Mouse (Mus musculus): ENCODE data around the gene Gm20388. TPM values are rescaled to one million over a fixed set of nuclear protein-coding genes. Genes with fewer than 3 reads are reported as not detected.

Gm20388 gene
- polyA plus RNA-seq, 1 experiment from 2014 or later = 5.5 TPM

GRCm38 (mm10) chr8:122969964-122970620, 3059.5 kb downstream of the Gm20388 start:
- no peak overlapping the region for H3K27ac ChIP-seq
- no peak for DNase-seq (ENCODE audit: extremely low spot score, low spot score)
- no peak overlapping the region for H3K4me3 ChIP-seq
- H3K36me3 ChIP-seq (replicated peaks) = peaks cover 81% of the 10 kb centered on the region
- H3K9me3 ChIP-seq = no peaks in the 10 kb centered on the region
- H3K27me3 ChIP-seq (ENCODE audit: poor library complexity, severe bottlenecking) = no peaks in the 10 kb centered on the region
- H3K4me1 ChIP-seq = no peaks in the 10 kb centered on the region
- 94% methylated on average over 3 of the region's 3 CpGs for WGBS

- Histone ChIP-seq H3K9me3 (no peaks in the 10 kb centered on the region), H3K27ac (no peak overlapping the region), H3K36me3 (replicated peaks) (peaks cover 43% of the 10 kb centered on the region), H3K4me1 (no peaks in the 10 kb centered on the region), H3K4me3 (no peak overlapping the region), H3K27me3 (ENCODE audit: poor library complexity, severe bottlenecking) (no peaks in the 10 kb centered on the region)
- DNase-seq (ENCODE audit: extremely low spot score, low spot score) = no peak
- whole genome bisulfite sequencing = 97% methylated on average over 4 of the region's 4 CpGs
Observed at GRCm38 (mm10) chr8:122976046-122976445, 3065.4 kb downstream of the Gm20388 start.

- Histone ChIP-seq H3K36me3 (replicated peaks) (peaks cover 11% of the 10 kb centered on the region), H3K27me3 (ENCODE audit: poor library complexity, severe bottlenecking) (no peaks in the 10 kb centered on the region), H3K9me3 (no peaks in the 10 kb centered on the region), H3K4me3 (no peak overlapping the region), H3K4me1 (no peaks in the 10 kb centered on the region), H3K27ac (no peak overlapping the region)
- no peak for DNase-seq (ENCODE audit: extremely low spot score, low spot score)
- 90% methylated on average over 3 of the region's 3 CpGs for WGBS
Observed at GRCm38 (mm10) chr8:122979424-122979823, 3068.8 kb downstream of the Gm20388 start.

GRCm38 (mm10) chr8:122979865-122980509, 3069.3 kb downstream of the Gm20388 start:
- Histone ChIP-seq H3K4me1 (no peaks in the 10 kb centered on the region), H3K4me3 (no peak overlapping the region), H3K36me3 (replicated peaks) (peaks cover 7% of the 10 kb centered on the region; the same call in 1 of the 2 replicates), H3K27ac (no peak overlapping the region), H3K9me3 (no peaks in the 10 kb centered on the region), H3K27me3 (ENCODE audit: poor library complexity, severe bottlenecking) (no peaks in the 10 kb centered on the region)
- 90% methylated on average over 10 of the region's 10 CpGs for WGBS
- DNase-seq (ENCODE audit: extremely low spot score, low spot score) = no peak

- H3K27ac ChIP-seq = no peak overlapping the region
Observed at GRCm38 (mm10) chr8:122981646-122982045, 3071.0 kb downstream of the Gm20388 start.

GRCm38 (mm10) chr8:122983178-122983942, 3072.7 kb downstream of the Gm20388 start:
- Histone ChIP-seq H3K4me3 (no peak overlapping the region), H3K27me3 (ENCODE audit: poor library complexity, severe bottlenecking) (no peaks in the 10 kb centered on the region), H3K4me1 (peaks cover 4% of the 10 kb centered on the region), H3K36me3 (replicated peaks) (peaks cover 7% of the 10 kb centered on the region; the same call in 1 of the 2 replicates), H3K27ac (no peak overlapping the region), H3K9me3 (no peaks in the 10 kb centered on the region)
- no peak for DNase-seq (ENCODE audit: extremely low spot score, low spot score)
- WGBS = 94% methylated on average over 19 of the region's 19 CpGs

More at GRCm38 (mm10) chr8:122981646-122982045, 3071.0 kb downstream of the Gm20388 start:
- H3K27me3 ChIP-seq (ENCODE audit: poor library complexity, severe bottlenecking) = no peaks in the 10 kb centered on the region
- H3K36me3 ChIP-seq (replicated peaks) = peaks cover 7% of the 10 kb centered on the region; the same call in 1 of the 2 replicates
- H3K4me3 ChIP-seq = no peak overlapping the region
- WGBS = 90% methylated on average over 5 of the region's 5 CpGs
- H3K4me1 ChIP-seq = no peaks in the 10 kb centered on the region
- DNase-seq (ENCODE audit: extremely low spot score, low spot score) = no peak
- no peaks in the 10 kb centered on the region for H3K9me3 ChIP-seq

- Histone ChIP-seq H3K36me3 (replicated peaks) (peaks cover 7% of the 10 kb centered on the region; the same call in 1 of the 2 replicates), H3K4me3 (no peak overlapping the region), H3K9me3 (no peaks in the 10 kb centered on the region), H3K27me3 (ENCODE audit: poor library complexity, severe bottlenecking) (no peaks in the 10 kb centered on the region), H3K27ac (no peak overlapping the region), H3K4me1 (peaks cover 4% of the 10 kb centered on the region)
- WGBS = 87% methylated on average over 3 of the region's 3 CpGs
- no peak for DNase-seq (ENCODE audit: extremely low spot score, low spot score)
Observed at GRCm38 (mm10) chr8:122984175-122984574, 3073.5 kb downstream of the Gm20388 start.

GRCm38 (mm10) chr8:122986501-122987184, 3076.0 kb downstream of the Gm20388 start:
- 88% methylated on average over 8 of the region's 8 CpGs for WGBS
- no peak overlapping the region for H3K4me3 ChIP-seq
- H3K4me1 ChIP-seq = peaks cover 7% of the 10 kb centered on the region
- H3K36me3 ChIP-seq (replicated peaks) = 0 out of 2 replicates have a peak, but pooled peaks cover 3% of the 10 kb centered on the region
- no peak for DNase-seq (ENCODE audit: extremely low spot score, low spot score)
- H3K9me3 ChIP-seq = no peaks in the 10 kb centered on the region
- H3K27ac ChIP-seq = no peak overlapping the region
- no peaks in the 10 kb centered on the region for H3K27me3 ChIP-seq (ENCODE audit: poor library complexity, severe bottlenecking)

- Histone ChIP-seq H3K36me3 (replicated peaks) (0 out of 2 replicates have a peak, but pooled peaks cover 3% of the 10 kb centered on the region), H3K9me3 (no peaks in the 10 kb centered on the region), H3K27ac (no peak overlapping the region), H3K4me3 (no peak overlapping the region), H3K27me3 (ENCODE audit: poor library complexity, severe bottlenecking) (no peaks in the 10 kb centered on the region), H3K4me1 (peaks cover 7% of the 10 kb centered on the region)
- 77% methylated on average over 2 of the region's 2 CpGs for WGBS
- DNase-seq (ENCODE audit: extremely low spot score, low spot score) = no peak
Observed at GRCm38 (mm10) chr8:122987255-122987654, 3076.6 kb downstream of the Gm20388 start.

GRCm38 (mm10) chr8:122988955-122989354, 3078.3 kb downstream of the Gm20388 start:
- peaks cover 11% of the 10 kb centered on the region for H3K4me1 ChIP-seq
- H3K9me3 ChIP-seq = no peaks in the 10 kb centered on the region
- WGBS = 91% methylated on average over 3 of the region's 3 CpGs
- H3K4me3 ChIP-seq = no peak overlapping the region
- 0 out of 2 replicates have a peak, but pooled peaks cover 3% of the 10 kb centered on the region for H3K36me3 ChIP-seq (replicated peaks)
- no peak for DNase-seq (ENCODE audit: extremely low spot score, low spot score)
- H3K27ac ChIP-seq = no peak overlapping the region
- no peaks in the 10 kb centered on the region for H3K27me3 ChIP-seq (ENCODE audit: poor library complexity, severe bottlenecking)

GRCm38 (mm10) chr8:122989976-122990375, 3079.3 kb downstream of the Gm20388 start:
- Histone ChIP-seq H3K36me3 (replicated peaks) (0 out of 2 replicates have a peak, but pooled peaks cover 3% of the 10 kb centered on the region), H3K27me3 (ENCODE audit: poor library complexity, severe bottlenecking) (no peaks in the 10 kb centered on the region), H3K4me3 (no peak overlapping the region), H3K27ac (no peak overlapping the region), H3K4me1 (peaks cover 14% of the 10 kb centered on the region), H3K9me3 (no peaks in the 10 kb centered on the region)
- DNase-seq (ENCODE audit: extremely low spot score, low spot score) = no peak
- 96% methylated on average over 2 of the region's 2 CpGs for WGBS

GRCm38 (mm10) chr8:122991368-122991767, 3080.7 kb downstream of the Gm20388 start:
- H3K27me3 ChIP-seq (ENCODE audit: poor library complexity, severe bottlenecking) = no peaks in the 10 kb centered on the region
- peaks cover 15% of the 10 kb centered on the region for H3K4me1 ChIP-seq
- peaks cover 7% of the 10 kb centered on the region for H3K36me3 ChIP-seq (replicated peaks)
- 91% methylated on average over 5 of the region's 5 CpGs for WGBS
- DNase-seq (ENCODE audit: extremely low spot score, low spot score) = no peak
- H3K9me3 ChIP-seq = no peaks in the 10 kb centered on the region
- no peak overlapping the region for H3K27ac ChIP-seq
- no peak overlapping the region for H3K4me3 ChIP-seq
